Mouse (Mus musculus): ENCODE measurements around the gene Icam5.
A peak's percentile ranks its signal among the peaks of the same experiment; 100 is the strongest.

Gene Icam5

DNA sequence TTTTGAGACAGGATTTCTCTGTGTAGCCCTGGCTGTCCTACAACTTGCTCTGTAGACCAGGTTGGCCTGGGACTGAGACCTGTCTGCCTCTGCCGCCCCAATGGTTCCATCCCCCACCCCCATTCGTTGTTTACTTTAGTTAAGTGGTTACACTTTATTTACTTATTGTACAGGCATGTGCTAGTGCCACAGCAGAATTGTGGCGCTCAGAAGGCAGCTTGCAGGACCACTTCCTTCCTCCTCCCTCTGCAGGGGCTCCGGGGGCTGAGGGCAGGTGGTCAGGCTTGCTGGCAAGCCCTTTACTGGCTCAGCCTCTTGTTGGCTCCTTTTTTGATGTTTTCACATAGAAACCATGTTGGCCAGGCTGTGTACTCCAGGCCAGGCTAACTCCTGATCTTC lies 14.7 kb upstream of the Icam5 start:
- peaks cover 74% of the 10 kb centered on the region for H3K4me1 ChIP-seq (replicated peaks; ENCODE audit: low read depth, low read length)
- H3K27me3 ChIP-seq (ENCODE audit: insufficient read depth, low read length), result no peaks in the 10 kb centered on the region
- H3K9me3 ChIP-seq (ENCODE audit: low read length), result no peaks in the 10 kb centered on the region
- peaks cover 52% of the 10 kb centered on the region for H3K36me3 ChIP-seq (ENCODE audit: insufficient read depth, low read length)
- peak overlapping the region; percentile 89 for H3K4me3 ChIP-seq (replicated peaks; ENCODE audit: low read length)
- TF ChIP-seq NANOG (IDR thresholded peaks at IDR 0.05; ENCODE audit: borderline replicate concordance, low read length) (no peak), POU5F1 (IDR thresholded peaks at IDR 0.05; ENCODE audit: borderline replicate concordance, low read length) (no peak), CTCF (conservative IDR thresholded peaks at IDR 0.05; ENCODE audit: low read length) (no peak)

DNA sequence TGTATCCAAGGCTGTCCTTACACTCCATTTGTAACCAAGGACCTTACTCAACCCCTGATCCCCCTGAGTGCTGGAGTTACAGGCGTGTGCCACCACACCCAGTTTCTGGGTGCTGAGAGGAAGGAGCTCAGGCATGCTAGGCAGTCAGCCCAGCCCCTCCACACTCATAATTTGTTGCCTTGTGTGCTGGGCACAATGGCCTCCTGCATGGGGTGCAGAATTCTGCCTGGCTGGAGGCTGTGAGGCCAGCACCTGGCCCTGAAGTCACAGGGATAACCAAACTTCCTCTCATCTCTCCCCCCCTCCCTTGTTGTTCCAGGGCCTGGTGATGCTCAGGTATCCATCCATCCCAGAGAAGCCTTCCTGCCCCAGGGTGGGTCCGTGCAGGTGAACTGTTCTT lies 13.3 kb upstream of the Icam5 start:
- TF ChIP-seq NANOG (IDR thresholded peaks at IDR 0.05; ENCODE audit: borderline replicate concordance, low read length), result no peak
- TF ChIP-seq POU5F1 (IDR thresholded peaks at IDR 0.05; ENCODE audit: borderline replicate concordance, low read length), result no peak
- no peak for TF ChIP-seq CTCF (conservative IDR thresholded peaks at IDR 0.05; ENCODE audit: low read length)
- peaks cover 84% of the 10 kb centered on the region for H3K4me1 ChIP-seq (replicated peaks; ENCODE audit: low read depth, low read length)
- H3K36me3 ChIP-seq (ENCODE audit: insufficient read depth, low read length), result peaks cover 64% of the 10 kb centered on the region
- no peaks in the 10 kb centered on the region for H3K9me3 ChIP-seq (ENCODE audit: low read length)
- peak overlapping the region; percentile 45 for H3K4me3 ChIP-seq (replicated peaks; ENCODE audit: low read length)
- H3K27me3 ChIP-seq (ENCODE audit: insufficient read depth, low read length), result no peaks in the 10 kb centered on the region

DNA sequence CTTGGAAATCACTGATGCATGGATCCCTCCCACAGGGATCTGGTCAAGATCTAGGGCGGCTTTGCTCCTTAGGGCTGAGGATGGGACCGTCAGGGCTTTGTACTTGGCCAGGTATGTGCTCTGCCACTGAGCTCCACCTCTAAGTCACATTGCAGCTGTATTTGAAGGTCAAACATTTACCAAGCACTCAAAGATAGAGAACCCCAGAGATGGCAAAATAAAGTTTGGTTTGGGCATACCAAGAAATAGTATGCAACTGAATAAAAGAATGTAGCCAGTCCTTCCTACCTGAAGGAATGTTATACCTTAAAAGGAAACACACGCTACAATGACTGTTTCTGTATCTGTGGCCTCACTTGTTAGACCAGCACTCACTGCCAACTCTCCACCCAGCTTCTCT lies 10.5 kb upstream of the Icam5 start:
- H3K9me3 ChIP-seq (ENCODE audit: low read length), result no peaks in the 10 kb centered on the region
- no peak overlapping the region for H3K4me3 ChIP-seq (replicated peaks; ENCODE audit: low read length)
- H3K4me1 ChIP-seq (replicated peaks; ENCODE audit: low read depth, low read length), result peaks cover 92% of the 10 kb centered on the region
- no peak for TF ChIP-seq POU5F1 (IDR thresholded peaks at IDR 0.05; ENCODE audit: borderline replicate concordance, low read length)
- TF ChIP-seq CTCF (conservative IDR thresholded peaks at IDR 0.05; ENCODE audit: low read length), result no peak
- TF ChIP-seq NANOG (IDR thresholded peaks at IDR 0.05; ENCODE audit: borderline replicate concordance, low read length), result no peak
- peaks cover 92% of the 10 kb centered on the region for H3K36me3 ChIP-seq (ENCODE audit: insufficient read depth, low read length)
- no peaks in the 10 kb centered on the region for H3K27me3 ChIP-seq (ENCODE audit: insufficient read depth, low read length)

DNA sequence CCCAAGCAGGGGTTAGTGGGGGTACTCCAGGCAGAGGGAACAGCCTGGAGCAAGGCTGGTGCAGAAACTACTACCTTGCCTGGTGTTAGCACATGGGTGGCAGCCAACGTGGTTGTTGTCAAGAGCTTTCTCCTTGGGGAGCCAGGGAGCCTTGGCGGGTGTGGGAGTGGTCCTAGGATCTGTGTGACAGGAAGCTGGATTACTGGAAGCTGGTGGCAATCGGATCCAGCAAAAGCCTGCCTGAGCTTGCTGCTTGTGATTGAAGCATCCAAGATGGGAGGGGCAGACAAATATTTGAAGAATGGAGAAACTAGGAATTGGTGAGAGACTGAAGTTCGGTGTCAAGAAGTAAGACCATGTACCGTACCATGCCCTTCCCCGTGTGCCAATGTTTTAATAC lies 9.6 kb upstream of the Icam5 start:
- no peaks in the 10 kb centered on the region for H3K9me3 ChIP-seq (ENCODE audit: low read length)
- 0 out of 2 replicates have a peak overlapping the region, but pooled peaks have one; percentile 7 for H3K4me3 ChIP-seq (replicated peaks; ENCODE audit: low read length)
- peaks cover 96% of the 10 kb centered on the region for H3K36me3 ChIP-seq (ENCODE audit: insufficient read depth, low read length)
- TF ChIP-seq POU5F1 (IDR thresholded peaks at IDR 0.05; ENCODE audit: borderline replicate concordance, low read length), result no peak
- H3K27me3 ChIP-seq (ENCODE audit: insufficient read depth, low read length), result no peaks in the 10 kb centered on the region
- peaks cover 96% of the 10 kb centered on the region for H3K4me1 ChIP-seq (replicated peaks; ENCODE audit: low read depth, low read length)

DNA sequence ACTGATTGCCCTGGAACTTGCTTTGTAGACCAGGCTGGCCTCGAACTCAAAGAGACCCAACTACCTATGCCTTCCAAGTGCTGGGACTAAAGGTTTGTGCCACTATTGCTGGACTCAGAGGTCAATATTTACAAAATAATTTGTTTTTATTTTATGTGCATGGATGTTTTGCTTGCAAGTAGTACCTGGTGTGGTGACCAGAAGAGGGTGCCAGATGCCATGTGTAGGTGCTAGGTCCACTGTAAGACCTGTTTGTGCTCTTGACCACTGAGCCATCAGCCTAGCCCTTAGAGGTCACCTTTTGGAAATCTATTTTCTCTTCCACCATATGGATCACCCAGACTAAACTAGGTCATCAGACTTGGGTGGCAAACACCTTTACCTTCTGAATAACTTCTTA lies 9.1 kb upstream of the Icam5 start:
- peaks cover 96% of the 10 kb centered on the region for H3K4me1 ChIP-seq (replicated peaks; ENCODE audit: low read depth, low read length)
- no peaks in the 10 kb centered on the region for H3K27me3 ChIP-seq (ENCODE audit: insufficient read depth, low read length)
- no peaks in the 10 kb centered on the region for H3K9me3 ChIP-seq (ENCODE audit: low read length)
- 0 out of 2 replicates have a peak overlapping the region, but pooled peaks have one; percentile 7 for H3K4me3 ChIP-seq (replicated peaks; ENCODE audit: low read length)
- TF ChIP-seq POU5F1 (IDR thresholded peaks at IDR 0.05; ENCODE audit: borderline replicate concordance, low read length) (no peak), CTCF (conservative IDR thresholded peaks at IDR 0.05; ENCODE audit: low read length) (no peak), NANOG (IDR thresholded peaks at IDR 0.05; ENCODE audit: borderline replicate concordance, low read length) (no peak)
- peaks cover 96% of the 10 kb centered on the region for H3K36me3 ChIP-seq (ENCODE audit: insufficient read depth, low read length)

DNA sequence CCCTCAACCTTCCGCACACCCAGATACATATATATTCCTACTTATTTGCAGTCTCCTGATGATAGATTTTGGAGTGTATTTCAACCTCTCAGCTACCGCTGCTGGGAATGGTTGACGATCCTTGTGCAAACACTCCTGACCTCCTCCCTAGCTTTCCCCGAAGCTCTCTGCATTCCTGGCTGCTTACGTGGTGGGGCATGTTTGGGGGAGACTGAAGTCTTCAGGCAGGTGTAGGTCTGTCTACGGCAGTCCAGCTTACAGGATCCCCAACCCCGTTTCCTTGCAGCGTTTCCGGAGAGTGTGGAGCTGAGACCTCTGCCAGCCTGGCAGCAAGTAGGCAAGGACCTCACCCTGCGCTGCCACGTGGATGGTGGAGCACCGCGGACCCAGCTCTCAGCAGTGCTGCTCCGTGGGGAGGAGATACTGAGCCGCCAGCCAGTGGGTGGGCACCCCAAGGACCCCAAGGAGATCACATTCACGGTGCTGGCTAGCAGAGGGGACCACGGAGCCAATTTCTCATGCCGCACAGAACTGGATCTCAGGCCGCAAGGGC lies 6.5 kb upstream of the Icam5 start:
- H3K4me3 ChIP-seq (replicated peaks; ENCODE audit: low read length), result peak overlapping the region; percentile 37; the same call in 1 of the 2 replicates
- no peaks in the 10 kb centered on the region for H3K27me3 ChIP-seq (ENCODE audit: insufficient read depth, low read length)
- H3K9me3 ChIP-seq (ENCODE audit: low read length), result no peaks in the 10 kb centered on the region
- H3K36me3 ChIP-seq (ENCODE audit: insufficient read depth, low read length), result peaks cover 85% of the 10 kb centered on the region
- peaks cover 97% of the 10 kb centered on the region for H3K4me1 ChIP-seq (replicated peaks; ENCODE audit: low read depth, low read length)
- TF ChIP-seq NANOG (IDR thresholded peaks at IDR 0.05; ENCODE audit: borderline replicate concordance, low read length) (no peak), POU5F1 (IDR thresholded peaks at IDR 0.05; ENCODE audit: borderline replicate concordance, low read length) (no peak), CTCF (conservative IDR thresholded peaks at IDR 0.05; ENCODE audit: low read length) (no peak)

DNA sequence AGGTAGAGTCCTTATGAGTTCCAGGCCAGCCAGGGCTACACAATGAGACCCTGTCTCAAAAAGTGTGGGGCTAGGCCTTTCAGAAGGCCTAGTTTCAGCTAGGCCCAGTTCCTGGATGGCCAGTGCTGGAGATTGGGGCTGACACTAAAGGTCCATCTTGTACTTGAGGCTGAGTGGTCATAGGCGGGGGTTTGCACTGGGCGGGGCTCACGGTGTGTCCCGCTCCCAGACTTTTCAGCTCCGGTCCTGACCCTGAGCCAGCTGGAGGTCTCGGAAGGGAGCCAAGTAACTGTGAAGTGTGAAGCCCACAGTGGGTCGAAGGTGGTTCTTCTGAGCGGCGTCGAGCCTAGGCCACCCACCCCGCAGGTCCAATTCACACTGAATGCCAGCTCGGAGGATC lies 5.0 kb upstream of the Icam5 start:
- Histone ChIP-seq H3K27me3 (ENCODE audit: insufficient read depth, low read length) (peaks cover 2% of the 10 kb centered on the region), H3K4me3 (replicated peaks; ENCODE audit: low read length) (peak overlapping the region; percentile 37; the same call in 1 of the 2 replicates), H3K9me3 (ENCODE audit: low read length) (no peaks in the 10 kb centered on the region), H3K4me1 (replicated peaks; ENCODE audit: low read depth, low read length) (peaks cover 95% of the 10 kb centered on the region), H3K36me3 (ENCODE audit: insufficient read depth, low read length) (peaks cover 70% of the 10 kb centered on the region)
- TF ChIP-seq CTCF (conservative IDR thresholded peaks at IDR 0.05; ENCODE audit: low read length) (no peak), POU5F1 (IDR thresholded peaks at IDR 0.05; ENCODE audit: borderline replicate concordance, low read length) (no peak), NANOG (IDR thresholded peaks at IDR 0.05; ENCODE audit: borderline replicate concordance, low read length) (no peak)

DNA sequence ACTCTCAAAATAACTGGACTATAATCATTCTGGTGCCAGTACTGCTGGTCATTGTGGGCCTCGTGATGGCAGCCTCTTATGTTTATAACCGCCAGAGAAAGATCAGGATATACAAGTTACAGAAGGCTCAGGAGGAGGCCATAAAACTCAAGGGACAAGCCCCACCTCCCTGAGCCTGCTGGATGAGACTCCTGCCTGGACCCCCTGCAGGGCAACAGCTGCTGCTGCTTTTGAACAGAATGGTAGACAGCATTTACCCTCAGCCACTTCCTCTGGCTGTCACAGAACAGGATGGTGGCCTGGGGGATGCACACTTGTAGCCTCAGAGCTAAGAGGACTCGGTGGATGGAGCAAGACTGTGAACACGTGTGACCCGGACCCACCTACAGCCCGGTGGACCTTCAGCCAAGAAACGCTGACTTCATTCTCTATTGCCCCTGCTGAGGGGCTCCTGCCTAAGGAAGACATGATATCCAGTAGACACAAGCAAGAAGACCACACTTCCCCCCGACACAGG lies 4.0 kb upstream of the Icam5 start:
- H3K36me3 ChIP-seq (ENCODE audit: insufficient read depth, low read length), result peaks cover 60% of the 10 kb centered on the region
- no peaks in the 10 kb centered on the region for H3K9me3 ChIP-seq (ENCODE audit: low read length)
- peaks cover 11% of the 10 kb centered on the region for H3K27me3 ChIP-seq (ENCODE audit: insufficient read depth, low read length)
- peak overlapping the region; percentile 27; the same call in 1 of the 2 replicates for H3K4me3 ChIP-seq (replicated peaks; ENCODE audit: low read length)
- H3K4me1 ChIP-seq (replicated peaks; ENCODE audit: low read depth, low read length), result peaks cover 93% of the 10 kb centered on the region
- TF ChIP-seq POU5F1 (IDR thresholded peaks at IDR 0.05; ENCODE audit: borderline replicate concordance, low read length), result no peak
- TF ChIP-seq CTCF (conservative IDR thresholded peaks at IDR 0.05; ENCODE audit: low read length), result no peak
- TF ChIP-seq NANOG (IDR thresholded peaks at IDR 0.05; ENCODE audit: borderline replicate concordance, low read length), result no peak

Data from E14TG2a.4 (cell line).